Mouse (Mus musculus) midbrain, embryonic 16.5 days (tissue): Measurements from ENCODE around the gene Slc38a5. TPM values are rescaled to one million over a fixed set of nuclear protein-coding genes. Genes with fewer than 3 reads are reported as not detected.

Experiments used
- ATAC-seq: fragments of 200-750 bp; cut with Nextera tagmentation; 2 replicates; pipeline ENCODE4 v1.8.0; 2017; ENCODE audit warnings: moderate TSS enrichment
- H3K27ac ChIP-seq: fragments of 300-500 bp; sonication (generic); 2 replicates; pipeline ENCODE4 v1.5.1; 2014; ENCODE audit warnings: mild to moderate bottlenecking, low read length, mixed read lengths
- H3K27me3 ChIP-seq: fragments of 300-500 bp; sonication (generic); 2 replicates; pipeline ENCODE4 v1.6.1; 2014; ENCODE audit warnings: low read depth, low read length, mixed read lengths; ENCODE audit not compliant: control insufficient read depth, insufficient read depth
- H3K36me3 ChIP-seq: fragments of 300-500 bp; sonication (generic); 2 replicates; pipeline ENCODE4 v1.6.1; 2014; ENCODE audit warnings: mild to moderate bottlenecking, low read length, moderate library complexity, mixed read lengths; ENCODE audit not compliant: control insufficient read depth, insufficient read depth
- H3K4me1 ChIP-seq: fragments of 300-500 bp; sonication (generic); 2 replicates; pipeline ENCODE4 v1.6.1; 2014; ENCODE audit warnings: mild to moderate bottlenecking, low read length, mixed read lengths; ENCODE audit not compliant: control insufficient read depth, insufficient read depth
- H3K4me2 ChIP-seq: fragments of 300-500 bp; sonication (generic); 2 replicates; pipeline ENCODE4 v1.6.1; 2014; ENCODE audit warnings: mild to moderate bottlenecking, low read length, mixed read lengths
- H3K4me3 ChIP-seq: fragments of 300-500 bp; sonication (generic); 2 replicates; pipeline ENCODE4 v1.5.1; 2014; ENCODE audit warnings: low read depth, mild to moderate bottlenecking, low read length, moderate library complexity, mixed read lengths
- H3K9ac ChIP-seq: fragments of 300-500 bp; sonication (generic); 2 replicates; pipeline ENCODE4 v1.6.1; 2014; ENCODE audit warnings: low read depth, low read length, mixed read lengths
- H3K9me3 ChIP-seq: fragments of 300-500 bp; sonication (generic); replicated peaks from 2 replicates; pipeline ENCODE4 v1.6.1; 2014; ENCODE audit warnings: mild to moderate bottlenecking, low read length, mixed read lengths; ENCODE audit not compliant: control insufficient read depth, poor library complexity, severe bottlenecking
- WGBS: fragments of 180-500 bp; shearing (Covaris S2); extraction: QIAGEN DNeasy Blood & Tissue Kit; methylation state at CpG from one replicate; pipeline ENCODE4 v1.1.7; 2014; 5-methylcytosine and 5-hydroxymethylcytosine counted together
- polyA plus RNA-seq: library from polyadenylated mRNA; unstranded; fragments of >200 nt; fragmentation: Nextera tagmentation; extraction: Ambion mirVana; gene quantifications from 2 replicates; pipeline ENCODE4 v1.2.1, GENCODE M21; 2015

Slc38a5 gene
- polyA plus RNA-seq: 37.7 and 41.5 TPM in 2 replicates

DNA sequence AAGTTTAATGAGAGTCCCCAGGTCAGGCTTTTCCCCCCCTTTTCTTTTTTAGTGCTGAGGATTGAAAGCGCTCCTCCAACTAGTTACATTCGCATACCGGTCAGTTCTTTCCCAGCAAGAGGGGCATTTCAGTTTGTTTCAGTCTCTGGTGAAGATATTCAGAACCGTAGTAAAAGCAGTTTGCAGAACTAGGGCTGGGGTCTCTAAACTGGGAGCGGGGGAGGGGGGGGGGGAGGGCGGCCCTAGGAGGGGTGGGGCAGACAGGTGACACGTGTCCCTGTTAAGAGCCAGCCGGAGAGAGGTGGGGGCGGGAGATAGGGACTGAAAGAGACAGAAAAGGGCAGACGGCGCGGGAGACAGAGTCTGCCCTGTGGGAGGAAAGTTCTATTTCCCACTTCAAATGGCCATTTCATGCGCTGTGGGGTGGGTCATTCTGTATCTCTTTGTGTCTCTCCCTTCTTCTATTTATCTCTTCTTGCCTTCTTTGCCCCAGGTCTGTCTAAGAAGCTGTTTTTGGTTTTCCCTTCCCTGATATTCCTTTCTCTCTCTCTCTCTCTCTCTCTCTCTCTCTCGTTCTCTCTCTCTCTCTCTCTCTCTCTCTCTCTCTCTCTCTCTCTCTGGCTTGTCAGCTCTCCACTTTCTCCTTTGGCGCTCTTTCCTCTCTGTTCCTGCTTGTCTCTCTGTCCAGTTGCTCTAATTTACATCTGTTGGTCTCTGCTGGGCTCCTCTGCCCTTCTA, at the start of gene Slc38a5:
Gene Slc38a5 (plus strand): TSS at position 51 of the 738 bp plus-strand sequence.
- 22% methylated on average over 8 of the region's 15 CpGs for WGBS
- H3K9ac ChIP-seq: no peak within 1 kb of the TSS
- no peaks in the 10 kb centered on the region for H3K36me3 ChIP-seq
- no peaks in the 10 kb centered on the region for H3K9me3 ChIP-seq
- no peak within 1 kb of the TSS for H3K27ac ChIP-seq
- no peak within 1 kb of the TSS; the same call in 1 of the 2 replicates for H3K4me3 ChIP-seq
- no peak for ATAC-seq
- no peaks in the 10 kb centered on the region for H3K4me1 ChIP-seq
- no peaks in the 10 kb centered on the region for H3K27me3 ChIP-seq
- H3K4me2 ChIP-seq: peak within 1 kb of the TSS; percentile 33

DNA sequence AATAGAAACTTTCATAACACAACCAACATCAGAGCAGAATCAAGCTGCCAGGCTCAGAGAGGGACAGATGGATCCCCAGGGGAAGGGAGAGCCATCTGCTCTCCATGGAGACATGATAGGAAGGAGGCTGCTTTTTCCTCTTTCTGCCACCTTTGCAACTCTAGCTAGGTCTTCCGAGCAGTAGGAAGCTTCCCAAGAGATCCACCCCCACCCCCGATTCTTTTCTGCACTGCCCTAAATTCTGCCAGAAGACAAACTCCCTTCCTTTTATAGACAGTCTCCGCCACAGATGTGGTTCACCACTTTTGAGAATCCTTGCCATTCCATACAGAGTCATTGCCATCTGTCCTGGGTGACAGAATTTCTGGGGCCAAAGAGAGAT, 48.6 kb upstream of the Slc38a5 start:
- no peak overlapping the region for H3K4me2 ChIP-seq
- no peak overlapping the region for H3K27ac ChIP-seq
- H3K36me3 ChIP-seq: no peaks in the 10 kb centered on the region
- H3K4me1 ChIP-seq: no peaks in the 10 kb centered on the region
- 76% methylated on average over 3 of the region's 3 CpGs for WGBS
- no peaks in the 10 kb centered on the region for H3K9me3 ChIP-seq
- H3K27me3 ChIP-seq: no peaks in the 10 kb centered on the region
- H3K9ac ChIP-seq: no peak overlapping the region
- ATAC-seq: no peak
- H3K4me3 ChIP-seq: no peak overlapping the region

DNA sequence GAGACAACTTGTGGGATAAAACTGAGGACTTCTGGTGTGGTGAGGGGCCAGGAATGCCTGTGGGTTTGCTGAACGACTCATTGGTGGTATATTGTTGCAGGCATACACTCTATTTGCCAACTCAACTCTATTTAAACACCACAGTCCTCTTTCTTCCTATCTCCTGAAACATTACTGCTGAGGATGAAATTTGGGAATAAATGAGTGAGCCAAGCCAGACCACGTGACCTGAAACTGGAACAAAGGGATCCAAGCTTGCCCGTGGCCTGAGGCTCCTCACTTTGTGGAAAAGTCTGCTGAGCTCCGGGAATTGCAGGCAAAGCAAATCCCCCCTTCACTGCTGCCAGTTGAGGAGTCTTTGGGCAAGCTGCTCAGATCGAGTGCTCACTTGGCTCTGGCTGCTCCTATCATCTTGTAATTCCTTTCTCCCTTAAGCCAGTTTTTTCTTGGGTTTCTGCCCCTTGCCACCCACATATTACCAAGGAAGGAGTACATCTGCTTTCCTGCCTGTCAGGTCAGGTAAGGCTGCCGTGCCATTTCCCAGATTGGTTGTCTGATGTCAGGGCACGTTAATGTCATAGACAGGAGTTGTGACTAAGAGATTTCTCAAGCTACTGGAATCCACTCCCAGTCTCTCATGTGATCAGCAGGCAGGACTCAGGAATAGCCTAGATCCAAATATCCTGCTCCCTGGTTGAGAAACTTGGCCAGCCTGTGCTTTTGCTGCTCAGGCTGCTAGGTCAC, 48.1 kb upstream of the Slc38a5 start:
- no peaks in the 10 kb centered on the region for H3K4me1 ChIP-seq
- H3K27ac ChIP-seq: no peak overlapping the region
- H3K4me3 ChIP-seq: no peak overlapping the region
- H3K9me3 ChIP-seq: no peaks in the 10 kb centered on the region
- no peak overlapping the region for H3K9ac ChIP-seq
- no peak overlapping the region for H3K4me2 ChIP-seq
- 50% methylated on average over 7 of the region's 7 CpGs for WGBS
- ATAC-seq: no peak
- no peaks in the 10 kb centered on the region for H3K27me3 ChIP-seq
- no peaks in the 10 kb centered on the region for H3K36me3 ChIP-seq

DNA sequence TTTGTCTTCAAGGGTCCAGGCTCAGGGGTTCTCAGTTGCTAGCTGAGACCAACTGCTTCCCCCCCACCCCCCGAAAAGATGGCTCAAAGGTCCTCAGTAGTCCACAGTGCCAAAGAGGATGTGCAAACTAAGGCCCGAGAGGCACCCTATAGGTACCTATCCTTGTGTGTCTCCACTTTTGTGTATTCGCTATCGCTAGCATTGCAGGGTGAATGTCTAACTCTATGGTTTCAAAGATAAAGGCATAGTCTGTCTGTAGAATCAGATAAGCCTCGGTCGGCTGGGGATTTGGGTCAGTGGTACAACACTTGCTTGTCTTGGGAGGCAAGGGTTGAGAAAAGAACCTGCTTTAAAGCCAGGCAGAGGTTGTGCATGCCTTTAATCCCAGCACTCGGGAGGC, 47.5 kb upstream of the Slc38a5 start:
- Histone ChIP-seq H3K9ac (no peak overlapping the region), H3K4me1 (no peaks in the 10 kb centered on the region), H3K4me2 (no peak overlapping the region), H3K4me3 (no peak overlapping the region), H3K36me3 (no peaks in the 10 kb centered on the region), H3K27ac (no peak overlapping the region), H3K27me3 (no peaks in the 10 kb centered on the region), H3K9me3 (no peaks in the 10 kb centered on the region)
- ATAC-seq: no peak
- WGBS: 88% methylated on average over 7 of the region's 7 CpGs

DNA sequence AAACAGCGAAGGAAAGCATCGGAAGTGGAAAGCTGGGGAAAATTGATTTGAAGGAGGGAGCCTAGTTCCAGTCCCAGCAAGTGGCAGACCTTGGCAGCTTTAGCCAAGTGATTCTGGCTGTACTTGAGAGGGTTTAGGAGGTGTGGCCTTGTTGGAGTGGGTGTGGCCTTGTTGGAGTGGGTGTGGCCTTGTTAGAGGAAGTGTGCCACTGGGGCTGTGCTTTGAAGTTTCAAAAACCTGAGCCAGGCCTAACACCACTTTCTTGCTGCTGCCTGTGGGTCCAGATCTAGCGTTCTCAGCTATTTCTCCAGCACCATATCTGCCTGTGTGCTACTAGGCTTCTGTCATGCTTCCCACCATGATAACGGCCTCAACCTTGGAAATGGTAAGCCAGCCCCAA, 40.7 kb upstream of the Slc38a5 start:
- WGBS: 82% methylated on average over 4 of the region's 4 CpGs
- no peaks in the 10 kb centered on the region for H3K36me3 ChIP-seq
- H3K27me3 ChIP-seq: no peaks in the 10 kb centered on the region
- no peak overlapping the region for H3K9ac ChIP-seq
- no peak overlapping the region for H3K27ac ChIP-seq
- H3K4me2 ChIP-seq: no peak overlapping the region
- ATAC-seq: no peak
- H3K4me1 ChIP-seq: no peaks in the 10 kb centered on the region
- H3K9me3 ChIP-seq: no peaks in the 10 kb centered on the region
- H3K4me3 ChIP-seq: no peak overlapping the region

GRCm38 (mm10) chrX:8233602-8234001, 37.3 kb upstream of the Slc38a5 start:
- Histone ChIP-seq H3K36me3 (no peaks in the 10 kb centered on the region), H3K4me3 (no peak overlapping the region), H3K9ac (no peak overlapping the region), H3K9me3 (no peaks in the 10 kb centered on the region), H3K4me2 (no peak overlapping the region), H3K27me3 (no peaks in the 10 kb centered on the region), H3K27ac (no peak overlapping the region), H3K4me1 (no peaks in the 10 kb centered on the region)
- no peak for ATAC-seq
- 86% methylated on average over 3 of the region's 3 CpGs for WGBS

DNA sequence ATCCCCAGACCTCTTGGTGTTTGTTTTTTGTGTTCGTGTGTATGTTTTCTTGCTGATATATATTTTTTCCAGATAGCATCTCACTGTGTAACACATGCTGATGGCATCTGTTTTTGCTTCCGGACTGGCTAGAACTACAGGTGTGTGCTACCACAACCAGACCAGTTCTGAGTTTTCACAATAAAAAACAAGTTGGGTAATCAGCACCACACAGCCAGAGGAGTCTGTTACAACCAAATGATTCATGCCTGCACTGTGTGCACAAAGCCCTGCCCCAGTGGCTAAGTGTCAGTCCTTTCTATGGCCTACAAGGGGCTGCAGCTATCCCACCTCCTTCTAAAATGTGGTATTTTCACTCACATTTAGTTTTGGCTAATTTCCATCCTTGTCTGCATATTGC, 34.2 kb upstream of the Slc38a5 start:
- Histone ChIP-seq H3K27ac (no peak overlapping the region), H3K9ac (no peak overlapping the region), H3K4me2 (no peak overlapping the region), H3K4me3 (no peak overlapping the region), H3K4me1 (no peaks in the 10 kb centered on the region), H3K9me3 (no peaks in the 10 kb centered on the region), H3K27me3 (no peaks in the 10 kb centered on the region), H3K36me3 (no peaks in the 10 kb centered on the region)
- 90% methylated on average over 2 of the region's 2 CpGs for WGBS
- ATAC-seq: no peak

DNA sequence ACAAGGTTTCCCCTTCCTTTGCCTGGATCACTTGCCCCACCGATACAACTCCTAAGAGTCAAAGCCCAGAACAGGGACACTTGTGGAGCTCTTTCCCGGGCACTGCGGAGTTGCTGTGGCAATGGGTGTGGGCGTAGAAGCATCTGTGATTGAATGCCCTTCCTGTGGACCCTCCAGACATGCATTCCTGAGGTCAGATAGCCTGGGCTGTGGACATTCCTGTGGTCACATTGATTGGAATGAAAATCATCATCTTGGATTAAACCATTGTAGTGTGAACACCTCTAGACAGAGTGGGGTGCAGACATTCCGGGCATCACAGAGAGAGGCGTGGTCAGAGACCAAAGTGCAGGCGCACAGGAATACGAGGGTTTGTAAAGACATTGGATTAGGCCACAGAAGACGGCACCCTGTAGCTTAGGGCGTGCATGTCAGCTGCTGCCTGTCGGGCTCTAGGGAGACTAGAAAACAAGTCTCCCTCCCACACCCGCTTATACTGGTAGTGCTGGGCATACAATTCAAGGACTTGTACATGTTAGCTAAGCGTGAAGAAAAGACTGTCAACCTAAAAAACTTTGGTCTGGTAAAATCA, 32.0 kb upstream of the Slc38a5 start:
- no peak for ATAC-seq
- no peak overlapping the region for H3K27ac ChIP-seq

GRCm38 (mm10) chrX:8247680-8248079, 23.3 kb upstream of the Slc38a5 start:
- H3K36me3 ChIP-seq: peaks cover 8% of the 10 kb centered on the region
- no peak overlapping the region for H3K4me2 ChIP-seq
- no peak for ATAC-seq
- H3K27me3 ChIP-seq: no peaks in the 10 kb centered on the region
- H3K9ac ChIP-seq: no peak overlapping the region
- no peaks in the 10 kb centered on the region for H3K9me3 ChIP-seq
- WGBS: 82% methylated on average over 2 of the region's 2 CpGs
- no peak overlapping the region for H3K27ac ChIP-seq
- H3K4me1 ChIP-seq: peaks cover 8% of the 10 kb centered on the region
- H3K4me3 ChIP-seq: no peak overlapping the region

More for the DNA sequence above, 32.0 kb upstream of the Slc38a5 start:
- no peaks in the 10 kb centered on the region for H3K9me3 ChIP-seq
- H3K36me3 ChIP-seq: peaks cover 5% of the 10 kb centered on the region; the same call in 1 of the 2 replicates
- no peak overlapping the region for H3K4me3 ChIP-seq
- H3K4me2 ChIP-seq: no peak overlapping the region
- H3K4me1 ChIP-seq: no peaks in the 10 kb centered on the region
- no peaks in the 10 kb centered on the region for H3K27me3 ChIP-seq
- no peak overlapping the region for H3K9ac ChIP-seq
- 67% methylated on average over 13 of the region's 13 CpGs for WGBS
